Mouse (Mus musculus) megakaryocyte, embryonic 14.5 days (primary cell): ENCODE results near the gene Tet3.

Experiments used
- FLI1 ChIP-seq: IDR thresholded peaks from 2 replicates; pipeline ENCODE4 v1.6.1; 2012; ENCODE audit warnings: low read length, inconsistent platforms, mixed read lengths
- GATA1 ChIP-seq: IDR thresholded peaks from 3 replicates; pipeline ENCODE4 v1.6.1; 2012; ENCODE audit warnings: mixed read lengths, low read length, inconsistent platforms, borderline replicate concordance

DNA sequence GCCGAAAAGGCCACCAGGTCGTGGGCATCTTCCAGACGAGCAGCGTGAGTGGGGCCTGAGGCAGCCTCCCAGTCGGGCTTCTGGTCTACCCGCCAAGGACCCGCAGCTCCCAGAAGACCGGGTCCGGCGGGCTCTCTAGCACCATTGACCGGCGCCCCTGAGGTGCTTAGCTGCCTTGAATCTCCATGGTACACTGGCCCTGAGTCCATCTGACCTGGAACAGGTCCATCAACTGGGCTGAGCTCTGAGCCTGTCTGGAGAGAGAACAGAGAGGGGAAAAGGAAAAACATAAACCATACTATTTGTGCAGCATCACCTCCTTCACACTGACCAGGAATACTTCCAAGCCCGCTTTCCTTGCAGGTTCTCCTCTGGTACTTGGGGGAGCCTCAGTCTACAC is 54.3 kb downstream of the Tet3 start:
- no peak for TF ChIP-seq GATA1
- TF ChIP-seq FLI1, result no peak
